Mouse (Mus musculus) urinary bladder, adult 2 months (tissue): Measurements from ENCODE around the gene Phlpp1. TPM values are rescaled to one million over a fixed set of nuclear protein-coding genes. Genes with fewer than 3 reads are reported as not detected.

Source experiments
- DNase-seq: peaks from one replicate; pipeline ENCODE4 v3.0.0; 2022; ENCODE audit warnings: low spot score
- polyA plus RNA-seq: library from polyadenylated mRNA; depleted of rRNA; stranded (reverse); fragments of >200 nt; gene quantifications from 2 replicates; pipeline ENCODE4 v1.2.3, GENCODE M21; 2012

The Phlpp1 gene
- polyA plus RNA-seq, 1 experiment = 16.9 TPM

DNA sequence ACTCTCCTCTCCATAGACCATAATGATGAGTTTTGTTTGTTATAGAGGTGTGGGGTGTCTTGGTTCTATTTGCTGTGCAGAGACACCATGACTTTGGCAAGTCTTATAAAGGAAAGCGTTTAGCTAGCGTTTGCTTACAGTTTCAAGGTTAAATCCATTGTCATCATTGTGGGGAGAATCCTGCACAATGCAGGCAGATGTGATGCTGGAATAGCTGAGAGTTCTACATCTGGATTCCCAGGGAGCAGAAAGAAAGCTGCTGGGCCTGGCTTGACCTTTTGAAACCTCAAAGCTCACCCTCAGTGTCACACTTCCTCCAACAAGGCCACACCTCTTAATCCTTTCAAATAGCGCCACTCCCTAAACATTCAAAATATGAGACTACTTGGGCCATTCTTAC, 7.4 kb upstream of the Phlpp1 start:
- no peak for DNase-seq

DNA sequence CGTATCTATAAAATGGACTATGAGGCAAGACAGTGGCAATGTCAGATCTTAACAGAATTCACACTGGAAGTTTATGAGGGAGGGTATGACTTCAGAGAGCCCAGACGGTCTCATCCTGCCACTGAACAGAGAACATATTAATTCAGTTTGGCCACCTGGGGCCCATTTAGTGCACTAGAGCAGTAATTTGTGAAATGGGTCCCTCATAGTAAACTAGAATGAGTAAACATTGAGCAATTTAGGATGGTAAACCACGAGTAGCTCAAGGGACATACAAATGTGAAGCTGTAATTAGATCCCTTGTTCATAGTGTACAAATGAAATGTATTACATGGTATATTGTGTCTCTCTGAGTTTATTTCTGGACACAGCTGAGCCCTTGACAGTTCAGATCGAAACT, 3.6 kb upstream of the Phlpp1 start:
- no peak for DNase-seq

DNA sequence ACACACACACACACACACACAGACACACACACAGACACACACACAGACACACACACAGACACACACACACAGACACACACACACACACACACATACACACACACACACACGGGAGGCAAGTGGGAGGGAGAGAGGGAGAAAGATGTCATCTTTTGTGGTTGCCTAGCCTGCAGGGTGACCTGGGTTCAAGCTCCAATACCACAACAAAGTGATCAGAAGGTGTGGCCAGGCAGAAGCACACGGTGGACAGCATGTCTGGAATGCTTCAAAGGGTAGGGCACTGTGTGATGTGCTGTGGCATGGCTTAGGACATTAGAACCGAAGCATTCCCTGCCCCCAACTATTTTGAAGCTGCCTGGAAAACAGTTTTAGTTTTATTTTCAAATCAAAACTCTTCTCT, 2.8 kb upstream of the Phlpp1 start:
- DNase-seq = no peak

DNA sequence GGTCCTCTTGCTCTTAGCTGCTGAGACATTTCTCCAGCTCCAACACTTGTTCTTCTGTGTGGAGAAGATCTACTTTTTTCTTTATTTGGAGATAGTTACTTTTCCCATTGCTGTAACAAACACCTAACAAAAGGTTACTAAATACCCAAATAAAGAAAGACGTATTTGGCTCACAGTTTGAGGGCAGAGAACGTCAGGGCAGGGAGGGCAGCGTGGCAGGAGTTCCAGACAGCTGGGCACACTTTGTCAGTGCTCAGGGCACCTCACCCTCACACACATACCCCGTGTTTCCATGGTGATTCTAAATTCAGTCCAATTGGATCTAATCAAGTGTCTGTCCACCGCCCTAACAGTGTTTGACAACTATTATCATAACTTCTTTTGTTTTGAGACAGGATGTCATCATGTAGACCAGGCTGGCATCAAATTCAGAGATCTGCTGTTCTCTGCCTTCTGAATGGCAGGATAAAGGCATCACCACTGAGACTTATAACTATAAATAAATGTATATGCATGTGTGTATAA, 1.7 kb upstream of the Phlpp1 start:
- no peak for DNase-seq

DNA sequence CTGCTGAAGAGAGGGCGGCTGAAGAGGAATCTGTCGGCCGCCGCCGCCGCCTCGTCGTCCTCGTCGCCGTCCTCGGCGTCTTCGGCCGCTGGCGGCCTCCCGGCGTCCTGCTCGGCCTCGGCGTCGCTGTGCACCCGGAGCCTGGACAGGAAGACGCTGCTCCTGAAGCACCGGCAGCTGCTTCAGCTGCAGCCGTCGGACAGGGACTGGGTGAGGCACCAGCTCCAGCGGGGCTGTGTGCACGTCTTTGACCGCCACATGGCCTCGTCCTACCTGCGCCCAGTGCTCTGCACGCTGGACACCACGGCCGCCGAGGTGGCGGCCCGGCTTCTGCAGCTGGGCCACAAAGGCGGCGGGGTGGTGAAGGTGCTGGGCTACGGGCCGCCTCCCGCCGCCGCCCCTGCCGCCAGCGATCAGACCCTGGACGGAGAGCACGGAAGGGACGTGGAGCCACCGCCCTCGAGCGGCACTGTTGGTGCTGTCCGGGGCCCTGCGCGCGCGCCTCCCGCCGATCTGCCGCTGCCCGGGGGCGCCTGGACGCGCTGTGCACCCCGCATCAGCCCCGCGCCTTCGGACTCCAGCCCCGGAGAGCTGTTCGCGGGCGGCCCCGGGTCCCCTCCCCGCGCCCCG, 864 bp downstream of the Phlpp1 start:
- peak; percentile 58 for DNase-seq

DNA sequence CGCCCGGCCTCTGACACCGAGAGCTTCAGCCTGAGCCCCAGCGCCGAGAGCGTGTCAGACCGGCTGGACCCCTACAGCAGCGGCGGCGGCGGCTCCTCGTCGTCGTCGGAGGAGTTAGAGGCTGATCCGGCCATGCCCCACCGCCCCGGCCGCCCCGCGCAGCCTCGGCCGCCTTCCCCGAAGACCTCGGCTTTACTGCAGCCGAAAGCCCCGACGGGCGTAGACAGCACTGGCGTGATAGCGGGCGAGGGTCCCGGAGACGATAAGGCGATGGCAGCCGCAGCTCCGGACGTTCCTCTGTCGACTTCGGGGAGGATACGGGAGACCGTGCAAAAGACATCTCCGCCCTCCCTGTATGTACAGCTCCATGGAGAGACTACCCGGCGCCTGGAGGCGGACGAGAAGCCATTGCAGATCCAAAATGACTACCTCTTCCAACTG, 1.4 kb downstream of the Phlpp1 start:
- DNase-seq = peak; percentile 45

DNA sequence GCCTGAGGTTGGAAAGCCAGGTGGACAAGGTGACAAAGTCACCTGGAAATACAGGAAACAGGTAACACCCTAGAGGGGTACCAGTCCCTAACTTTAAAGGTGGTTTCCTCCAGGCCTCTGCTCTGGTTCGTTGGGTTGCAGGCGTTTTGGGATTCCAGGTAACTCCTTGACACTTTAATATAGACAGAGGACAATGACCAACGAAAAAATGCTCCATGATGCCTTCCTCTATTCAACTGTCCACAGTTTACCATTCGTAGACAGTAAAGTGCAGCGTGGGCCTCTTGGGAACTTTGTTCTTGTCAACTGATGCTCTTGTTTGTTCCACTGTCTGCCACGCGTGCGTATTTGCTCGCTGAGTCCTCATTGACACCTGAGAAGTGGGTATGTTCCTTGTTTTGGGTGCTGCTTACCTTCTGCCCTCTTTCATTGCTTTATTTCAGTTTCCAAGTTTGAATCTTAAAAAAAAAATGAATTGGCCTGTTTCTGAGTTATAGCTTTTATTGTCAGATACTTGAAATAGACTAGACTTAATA, 2.1 kb downstream of the Phlpp1 start:
- DNase-seq = no peak

DNA sequence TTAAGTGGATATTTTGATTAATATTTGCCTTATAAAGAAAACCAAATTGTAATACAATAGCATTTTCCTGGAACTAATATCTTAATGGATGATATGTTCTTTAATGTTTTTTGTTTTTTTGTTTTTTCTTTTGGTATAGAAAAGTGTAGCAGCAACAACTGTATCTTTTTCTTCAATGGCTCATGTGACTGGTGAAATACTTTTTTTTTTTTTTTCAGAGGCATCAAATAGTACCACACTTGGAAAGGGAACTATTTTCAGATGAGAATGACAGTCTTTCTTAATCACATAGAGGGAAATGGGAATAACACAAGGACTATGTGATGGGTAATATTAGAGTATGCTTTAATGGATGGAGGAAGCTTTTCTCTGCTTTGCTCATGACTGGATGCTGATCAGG, 3.0 kb downstream of the Phlpp1 start:
- DNase-seq = no peak

DNA sequence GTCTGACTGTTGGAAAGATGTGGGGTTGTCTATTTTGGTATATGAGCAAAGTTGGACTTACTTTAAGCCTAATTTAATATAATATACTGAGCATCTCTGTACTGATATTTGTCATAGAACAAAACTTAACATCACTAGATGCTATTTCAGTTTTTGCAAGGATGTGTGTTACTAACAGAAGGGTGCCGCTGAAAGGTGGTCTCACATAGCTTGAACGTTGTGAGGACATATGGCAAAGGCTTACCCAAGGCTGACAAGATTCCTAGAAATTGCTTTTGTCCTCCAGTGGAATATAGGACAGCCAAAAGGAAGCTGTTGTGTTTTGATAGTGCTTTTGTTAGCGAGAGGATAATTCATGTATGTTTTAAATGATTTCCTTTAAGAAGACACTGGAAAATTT, 3.8 kb downstream of the Phlpp1 start:
- DNase-seq = no peak

DNA sequence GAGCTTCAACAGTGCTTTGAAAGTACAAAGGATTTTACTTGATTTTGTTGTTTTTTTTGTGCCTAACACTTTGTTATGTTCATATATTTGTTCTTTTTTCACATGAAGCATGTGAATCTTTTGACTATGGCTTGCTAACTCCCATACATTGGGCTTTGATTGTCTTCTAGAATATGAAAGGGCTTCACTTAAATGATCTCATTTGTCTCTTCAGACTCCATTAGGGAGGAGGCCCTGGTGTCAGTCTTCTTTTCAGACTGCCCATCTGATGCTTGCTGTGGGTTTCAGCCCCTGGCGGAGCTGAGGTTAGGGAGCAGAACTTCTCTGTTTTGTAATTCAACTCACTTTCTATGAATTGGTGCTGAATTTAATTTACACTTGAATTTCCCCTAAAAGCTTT, 5.2 kb downstream of the Phlpp1 start:
- DNase-seq = no peak

DNA sequence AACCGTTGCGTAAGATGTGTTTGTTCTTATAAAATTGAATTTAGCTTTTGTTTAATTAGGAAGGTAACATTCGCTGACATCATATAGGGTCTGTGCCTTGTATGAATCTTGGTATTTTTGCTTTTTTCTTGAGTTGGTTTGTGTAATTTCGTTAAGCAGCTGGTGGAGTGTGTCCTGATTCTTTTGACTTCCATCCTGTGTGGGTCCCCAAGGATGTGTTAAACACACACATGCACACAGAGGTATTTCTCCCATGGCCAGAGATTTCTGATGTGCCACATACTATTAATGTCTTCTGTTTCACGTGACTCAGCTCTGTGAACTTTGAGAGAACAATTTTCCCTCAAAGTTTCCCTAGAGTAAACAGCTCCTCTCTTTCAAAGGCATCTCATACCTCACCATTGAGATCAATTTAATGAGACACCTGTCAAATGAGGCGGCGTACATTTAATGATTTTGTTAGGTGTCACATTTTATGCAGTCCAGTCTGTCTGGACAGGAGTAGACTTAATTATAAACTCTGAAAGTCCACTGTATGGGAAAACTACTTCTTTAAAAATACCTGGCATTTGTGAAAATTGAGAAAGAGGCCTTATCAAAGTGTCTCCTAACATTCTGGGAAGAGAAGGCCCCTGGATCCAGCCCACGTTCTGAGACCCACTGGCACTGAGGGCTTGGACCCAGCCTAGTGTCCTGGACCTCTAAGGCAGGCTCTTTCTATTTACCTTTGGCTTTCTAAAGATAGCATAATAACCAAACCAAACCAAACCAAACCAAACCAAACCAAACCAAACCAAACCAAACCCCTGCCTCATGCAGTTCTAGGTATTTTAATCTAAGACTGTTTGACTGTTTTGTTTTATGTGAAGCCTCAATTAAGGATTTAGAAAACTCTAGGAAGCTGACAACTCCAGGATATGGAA, 6.6 kb downstream of the Phlpp1 start:
- DNase-seq = no peak

DNA sequence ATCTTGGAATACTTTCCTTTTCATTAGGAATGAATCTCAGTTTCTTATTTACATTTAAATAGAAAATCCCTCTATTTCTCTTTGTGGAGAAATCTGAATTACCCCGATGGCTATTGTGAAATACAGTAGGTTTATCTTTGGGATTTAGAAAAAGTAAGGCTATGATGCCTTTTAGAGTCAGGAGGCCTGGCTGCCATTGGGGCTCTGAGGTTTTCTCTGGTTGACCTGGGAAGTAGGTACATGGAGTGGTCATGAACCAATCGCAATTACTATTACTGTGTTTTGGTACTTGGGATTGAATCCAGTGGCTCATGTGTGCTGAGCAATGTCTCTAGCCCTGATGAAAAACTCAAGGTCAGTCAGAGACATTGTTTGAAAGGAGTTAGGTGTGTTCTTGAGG, 12.1 kb downstream of the Phlpp1 start:
- DNase-seq = no peak

DNA sequence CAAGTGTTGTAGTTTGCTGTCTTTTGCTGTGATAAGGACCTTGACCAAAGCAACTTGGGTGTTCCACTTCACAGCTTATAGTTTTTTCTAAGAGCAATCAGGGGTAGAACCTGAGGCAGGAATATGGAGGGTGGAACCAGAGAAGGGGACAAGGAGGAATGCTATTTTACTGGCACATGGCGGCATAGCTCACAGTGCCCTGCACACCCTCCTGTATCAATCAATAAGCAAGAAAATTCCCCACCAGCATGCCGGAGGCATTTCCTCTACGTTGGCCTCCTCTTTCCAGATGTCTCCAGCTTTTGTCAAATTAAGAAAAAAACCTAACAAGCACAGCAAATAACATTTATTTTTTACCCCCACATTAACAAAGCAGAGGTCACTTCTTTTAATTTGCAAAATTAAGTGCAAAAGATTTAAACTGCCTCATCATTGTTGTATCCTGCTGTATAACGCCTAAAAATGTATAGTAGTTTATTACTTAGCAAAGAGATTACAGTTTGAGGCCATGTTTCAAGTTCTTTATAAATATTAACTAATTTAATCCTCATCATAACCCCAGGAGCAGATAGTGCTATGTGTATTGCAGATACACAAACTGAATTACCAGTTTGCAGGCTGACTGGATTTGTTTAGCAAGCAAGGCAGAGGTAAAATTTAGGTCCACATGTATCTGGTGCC, 13.4 kb downstream of the Phlpp1 start:
- DNase-seq = no peak

DNA sequence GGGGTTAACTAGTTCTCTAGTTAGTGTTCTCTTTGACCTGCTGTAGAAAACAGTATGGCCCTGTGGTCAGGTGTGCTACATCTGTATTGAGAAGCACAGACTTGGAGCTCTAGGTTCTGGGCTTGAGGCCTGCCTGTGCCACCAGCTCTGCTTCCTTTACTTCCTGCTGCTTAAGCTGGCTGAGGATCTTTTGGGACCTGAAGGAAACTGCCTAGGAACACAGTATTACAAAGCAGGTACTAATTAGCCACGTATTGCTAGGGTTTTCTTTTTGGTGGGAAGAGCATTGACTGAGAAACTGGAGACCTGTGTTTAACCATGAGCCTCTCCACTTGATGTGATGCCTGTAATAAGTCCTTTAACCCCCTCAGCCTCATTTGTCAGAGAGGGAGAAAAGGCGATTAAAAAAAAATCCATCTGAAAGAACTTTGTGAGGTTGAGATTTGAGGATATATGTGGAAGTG, 13.9 kb downstream of the Phlpp1 start:
- DNase-seq = no peak

DNA sequence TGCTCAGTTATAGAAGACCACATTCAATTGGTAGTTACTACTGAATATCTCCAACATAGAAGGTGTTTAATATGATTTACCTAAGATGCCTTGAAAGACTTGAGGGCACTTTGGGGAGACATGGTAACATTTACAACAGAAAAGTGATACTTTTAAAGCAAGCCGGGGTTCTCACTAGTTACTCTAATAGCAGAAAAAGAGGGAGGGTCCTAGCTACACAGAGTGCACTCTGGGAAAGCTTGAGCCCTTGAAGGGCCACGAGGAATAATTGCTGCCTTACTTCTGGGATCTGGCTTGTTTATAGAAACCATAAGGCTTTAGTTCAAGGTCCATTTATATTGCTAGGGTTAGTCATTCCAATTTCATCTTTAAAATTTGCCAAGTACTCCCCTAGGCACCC, 14.5 kb downstream of the Phlpp1 start:
- DNase-seq = no peak

DNA sequence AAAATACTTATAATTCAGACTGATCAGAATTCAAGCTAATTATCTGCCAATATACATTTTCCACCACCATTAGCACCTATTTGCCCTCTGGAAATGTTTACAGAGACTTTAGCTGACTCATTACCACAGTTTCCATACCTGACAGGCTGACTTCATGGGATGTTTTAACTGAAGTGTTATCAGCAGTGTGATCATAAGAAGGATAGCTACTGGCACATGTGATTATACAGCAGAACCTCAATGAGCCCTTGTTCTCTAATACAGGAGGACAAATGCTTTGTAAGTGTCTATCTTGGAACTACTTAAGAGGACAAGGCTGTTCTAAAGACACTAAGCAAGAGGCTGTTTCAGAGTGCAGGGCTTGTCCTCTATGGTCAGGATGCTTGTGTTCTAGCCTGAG, 15.9 kb downstream of the Phlpp1 start:
- no peak for DNase-seq

DNA sequence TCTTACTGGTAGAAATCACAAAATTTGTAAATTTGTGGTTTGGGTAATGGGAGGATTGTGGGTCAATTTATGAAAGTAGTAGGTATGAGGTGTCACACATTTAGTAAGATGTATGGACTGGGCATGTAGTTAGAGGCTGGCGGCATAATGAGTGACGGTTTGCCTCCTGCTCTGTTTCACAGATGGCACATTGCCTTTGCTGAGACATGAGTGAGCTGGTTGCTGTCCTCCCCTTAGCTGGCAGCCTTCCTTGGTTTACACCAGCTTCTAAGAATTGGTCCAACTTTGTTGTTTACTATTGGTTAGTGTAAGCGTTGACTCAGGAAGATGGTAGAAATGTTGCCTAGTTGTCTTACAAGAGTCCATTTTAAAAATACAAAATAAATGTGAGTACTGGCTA, 17.2 kb downstream of the Phlpp1 start:
- DNase-seq = no peak

DNA sequence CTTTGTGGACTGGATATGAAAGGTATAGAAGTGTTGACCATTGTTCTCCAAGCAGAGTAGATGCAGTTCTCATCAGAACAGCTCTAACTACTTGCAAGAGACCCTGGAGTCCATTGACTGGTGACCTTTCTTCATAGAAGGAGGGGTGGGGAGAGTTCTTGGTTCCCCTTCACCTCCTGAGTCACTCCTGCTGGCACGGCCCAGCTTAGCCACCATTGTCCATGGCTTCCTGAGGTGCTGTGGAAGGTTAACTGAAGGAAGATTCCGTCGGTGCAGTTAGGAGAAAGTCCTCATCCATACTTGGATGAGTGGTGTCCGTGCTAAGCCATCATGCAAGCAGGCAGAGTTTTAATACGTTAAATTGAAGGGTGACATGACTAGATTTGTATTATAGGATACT, 17.8 kb downstream of the Phlpp1 start:
- no peak for DNase-seq

DNA sequence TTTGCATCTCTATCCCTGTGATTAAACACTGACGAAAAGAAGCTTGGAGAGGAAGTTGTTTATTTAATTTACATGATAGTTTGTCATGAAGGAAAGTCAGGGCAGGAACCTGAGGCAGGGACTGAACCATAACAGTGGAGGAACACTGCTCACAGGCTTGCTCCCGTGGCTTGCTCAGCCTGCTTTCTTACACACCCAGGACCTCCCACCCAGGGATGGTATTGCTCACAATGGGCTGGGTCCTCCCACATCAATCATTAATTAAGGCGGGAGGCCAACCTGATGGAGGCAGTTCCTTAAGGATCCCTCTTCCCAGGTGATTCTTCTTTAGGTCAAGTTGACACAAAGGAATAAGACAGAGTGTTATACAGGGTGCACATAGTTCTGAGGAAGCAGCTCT, 19.1 kb downstream of the Phlpp1 start:
- no peak for DNase-seq

DNA sequence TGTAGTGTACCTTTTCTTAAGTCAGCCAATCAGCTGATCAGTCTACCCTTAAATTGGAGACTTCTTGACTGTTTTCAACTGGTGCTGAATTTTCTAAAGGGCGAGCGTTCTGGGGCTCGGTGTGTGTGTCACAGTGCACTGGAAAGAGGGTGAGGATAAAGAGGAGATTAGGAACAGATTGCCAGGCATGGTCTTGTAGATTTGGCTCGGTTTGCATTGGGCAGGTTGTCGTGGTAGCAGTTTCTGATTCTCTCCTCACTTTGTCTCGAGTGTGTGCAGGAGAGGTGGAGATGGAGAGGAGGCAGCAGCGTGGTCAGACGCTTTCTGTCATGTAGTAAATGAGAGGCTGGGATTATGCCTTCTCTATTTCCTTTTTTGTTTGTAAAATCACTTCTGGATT, 20.3 kb downstream of the Phlpp1 start:
- DNase-seq = no peak

DNA sequence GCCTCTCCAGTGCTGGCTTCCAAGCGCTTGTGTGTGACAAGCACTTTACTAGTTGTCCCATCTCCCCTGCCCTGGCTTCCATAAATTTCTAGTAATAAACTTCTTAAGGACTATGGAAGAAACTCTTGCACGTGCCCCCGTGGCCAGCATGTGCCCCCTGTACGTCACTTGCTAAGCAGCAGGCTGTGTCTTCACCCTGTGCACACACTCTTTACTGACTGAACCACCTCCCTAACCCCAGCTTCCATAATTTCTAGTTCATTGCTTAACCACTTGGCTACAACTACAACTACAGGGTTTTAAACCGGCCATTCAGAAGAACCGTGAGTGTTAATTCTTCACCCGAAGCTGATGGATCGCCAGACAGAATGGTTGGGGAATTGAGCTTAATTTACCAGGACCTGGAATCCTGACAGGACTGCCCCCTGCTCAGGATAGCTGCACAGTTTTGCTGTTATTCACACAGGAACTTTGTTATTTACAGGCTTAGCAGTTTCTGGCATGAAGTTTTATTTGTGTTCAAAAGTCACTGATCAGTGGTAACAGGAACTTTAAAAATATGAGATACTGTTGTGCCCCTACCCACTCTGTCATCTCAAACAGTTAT, 21.4 kb downstream of the Phlpp1 start:
- DNase-seq = no peak

DNA sequence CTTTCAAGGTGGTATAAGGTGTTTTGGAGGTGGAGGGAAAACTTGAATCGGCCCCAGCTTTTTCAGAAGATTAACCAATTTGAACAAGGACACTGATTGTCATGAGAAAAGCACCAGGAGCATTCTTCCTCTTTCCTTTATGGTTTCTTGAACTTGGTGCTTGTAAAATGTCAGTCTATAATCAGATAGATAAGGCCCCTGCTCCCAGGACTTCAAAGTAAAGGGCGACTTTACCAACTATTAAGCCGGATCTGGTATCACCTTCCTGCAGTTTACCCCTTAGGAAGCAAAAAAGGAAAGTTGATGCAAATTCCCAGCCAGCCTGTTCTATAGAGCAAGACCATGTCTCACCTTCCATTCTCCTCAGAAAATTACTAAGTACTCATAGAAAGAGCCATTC, 21.9 kb downstream of the Phlpp1 start:
- DNase-seq = no peak
